Mouse (Mus musculus) CD4-positive, CD25-positive, alpha-beta regulatory T cell, adult 2 months (primary cell): Measurements from ENCODE around the gene Ddt.
"Not testable (repeated sequence)": the region's sequence is repeated elsewhere in the genome, so short reads cannot be mapped to it uniquely, and the experiment has no call there.

ENCODE experiments used
- DNase-seq: peaks from one replicate; pipeline ENCODE4 v3.0.0-alpha.2; 2012; ENCODE audit warnings: low read depth, low spot score

Gene Ddt

DNA sequence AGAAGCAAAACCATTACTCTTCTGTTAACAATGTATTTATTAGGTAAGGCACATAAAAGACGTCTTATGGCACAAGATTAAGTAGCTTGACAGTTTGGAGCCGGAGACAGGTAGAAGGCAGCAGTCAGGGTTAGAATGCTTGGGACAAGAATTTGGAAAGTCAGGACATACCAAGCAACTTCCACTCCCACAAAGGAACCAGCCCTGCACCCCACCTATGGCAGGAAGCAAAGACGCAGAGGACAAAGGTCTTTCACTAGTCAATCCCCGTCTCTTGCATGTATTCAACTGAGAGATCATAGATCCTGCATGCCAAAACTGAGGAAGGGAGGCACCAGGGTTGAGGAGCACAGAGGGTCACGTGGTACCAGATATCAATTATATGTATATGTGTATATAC is 888 bp upstream of the Ddt start:
- DNase-seq = no peak

GRCm38 (mm10) chr10:75767756-75768155 is 5.5 kb downstream of the Ddt start:
- DNase-seq = not testable (repeated sequence)

GRCm38 (mm10) chr10:75766856-75767255 is 6.4 kb downstream of the Ddt start:
- DNase-seq = no peak

- DNase-seq = peak; percentile 92
These were observed 8.4 kb downstream of the Ddt start for GRCm38 (mm10) chr10:75764519-75765473.

DNA sequence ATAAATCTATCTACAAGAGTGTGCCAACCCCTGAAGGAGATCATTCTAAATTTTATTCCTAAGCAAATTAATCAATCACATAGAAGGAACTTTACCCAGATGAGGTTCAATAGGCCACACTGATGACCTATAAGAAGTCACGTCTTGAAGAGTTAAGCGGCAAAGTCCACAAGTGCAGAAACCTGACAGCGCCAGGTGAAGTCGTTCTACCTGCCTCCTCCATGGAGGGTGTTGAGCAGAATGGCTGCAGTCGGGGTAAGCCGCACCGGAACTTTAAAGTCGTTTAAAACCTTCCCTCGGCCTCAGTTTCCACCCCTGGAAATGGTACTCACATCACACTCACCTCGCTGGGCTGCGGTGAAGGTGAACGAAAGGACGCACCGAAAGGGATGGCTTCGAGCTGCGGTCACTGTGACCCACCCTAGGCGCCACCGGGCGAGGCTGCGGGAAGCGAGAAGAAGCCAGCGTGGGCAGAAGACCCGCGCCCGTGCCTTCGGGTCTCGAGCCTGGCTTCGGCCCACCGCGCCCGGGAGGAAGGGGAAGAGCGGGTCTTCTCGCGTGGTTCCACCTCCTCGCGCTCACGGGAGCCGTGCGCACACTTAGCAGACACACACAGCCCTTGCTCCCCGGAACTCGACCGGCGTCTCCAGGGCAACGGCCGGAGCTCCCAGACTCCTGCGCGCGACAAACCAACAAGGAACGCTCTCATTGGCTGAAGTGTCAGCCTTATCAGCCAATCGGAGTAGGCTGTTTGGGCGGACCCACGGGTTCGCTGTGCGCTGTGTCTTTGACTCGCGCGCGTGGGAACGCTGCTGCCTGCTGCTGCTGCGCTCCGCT is 9.3 kb downstream of the Ddt start, which contains the start of gene Cabin1:
Cabin1 (minus strand) TSS at position 660 of the 837 bp plus-strand sequence.
- peak; percentile 99 for DNase-seq

DNA sequence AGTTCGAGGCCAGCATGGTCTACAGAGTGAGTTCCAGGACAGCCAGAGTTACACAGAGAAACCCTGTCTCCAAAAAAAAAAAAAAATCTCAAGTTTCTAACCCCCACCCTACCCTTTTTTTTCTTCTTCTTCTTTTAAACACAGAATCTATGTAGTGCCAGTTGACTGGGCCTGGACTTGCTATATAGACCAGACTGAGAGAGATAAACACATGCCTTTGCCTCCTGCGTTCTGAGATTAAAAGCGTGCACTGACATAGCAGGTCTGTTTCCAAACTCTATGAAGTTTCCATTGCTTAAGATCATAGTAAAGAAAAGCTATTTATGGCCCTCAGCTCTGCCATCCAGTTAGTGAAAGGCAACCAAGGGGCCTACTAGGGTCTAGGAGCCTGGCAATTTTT is 10.8 kb downstream of the Ddt start:
- DNase-seq = no peak

GRCm38 (mm10) chr10:75760311-75760710 is 12.9 kb downstream of the Ddt start:
- peak; percentile 47 for DNase-seq

DNA sequence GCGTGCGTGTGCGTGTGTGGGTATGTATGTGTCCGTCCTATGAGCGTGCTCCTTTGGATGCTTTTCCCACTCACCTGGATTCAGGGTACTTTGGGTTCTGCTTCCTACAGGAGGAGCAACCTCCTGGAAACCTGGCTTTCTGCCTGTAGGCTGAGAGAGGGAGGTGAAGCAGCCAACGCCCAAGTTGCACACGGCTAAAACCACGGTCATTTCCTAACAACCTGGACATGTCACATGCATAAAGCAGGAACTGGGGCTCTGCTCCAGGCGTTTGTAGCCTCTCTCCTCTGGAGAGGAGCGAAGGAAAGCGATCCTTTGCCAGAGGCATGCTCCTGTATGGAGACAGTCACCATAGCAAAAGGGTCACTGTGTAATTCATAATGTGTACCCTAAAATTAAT is 16.5 kb downstream of the Ddt start:
- no peak for DNase-seq

GRCm38 (mm10) chr10:75744017-75744416 is 29.2 kb downstream of the Ddt start:
- DNase-seq = peak; percentile 91

DNA sequence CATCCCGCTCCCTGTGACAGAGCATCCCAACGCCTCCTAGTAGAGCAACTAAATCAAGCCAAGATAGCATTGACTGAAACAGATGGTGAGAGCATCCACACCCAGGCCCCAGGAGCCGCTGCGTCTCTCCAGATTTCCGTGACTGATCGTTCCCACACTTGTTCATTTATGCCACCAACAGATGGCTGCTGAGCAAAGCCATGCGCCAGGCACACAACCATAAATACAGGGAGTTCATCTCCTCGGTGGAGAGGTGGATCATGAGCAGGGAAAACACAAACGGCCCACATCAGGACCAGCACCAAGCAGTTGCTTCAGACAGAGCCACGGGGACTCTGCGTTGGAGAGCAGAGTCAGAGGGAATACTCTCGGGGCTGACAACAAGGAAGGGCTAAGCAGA is 29.8 kb downstream of the Ddt start:
- no peak for DNase-seq

GRCm38 (mm10) chr10:75740866-75741265 is 32.3 kb downstream of the Ddt start:
- DNase-seq = no peak

DNA sequence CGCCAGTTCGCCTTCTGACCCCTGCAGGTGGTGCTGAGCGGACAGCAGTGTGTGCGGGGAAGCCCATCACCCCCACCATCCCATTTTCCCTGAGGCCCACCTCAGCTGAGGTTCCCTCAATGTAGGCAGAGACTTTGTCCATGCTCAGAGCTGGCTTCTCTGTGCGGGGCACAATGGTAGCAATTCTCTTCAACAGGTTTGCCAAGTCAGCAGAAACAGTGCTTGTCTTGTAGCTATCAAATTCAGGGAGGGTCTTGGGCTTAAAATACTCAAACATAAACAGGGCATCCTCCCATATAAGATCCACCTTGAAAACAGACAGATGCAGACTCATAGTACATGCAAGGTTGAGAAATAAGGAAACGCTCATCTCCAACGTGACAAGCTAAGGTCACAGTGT is 47.8 kb downstream of the Ddt start:
- DNase-seq = no peak
